Mouse (Mus musculus) spleen, adult 2 months (tissue): Measurements from ENCODE around the gene Alms1.
"Not testable (repeated sequence)": the region's sequence is repeated elsewhere in the genome, so short reads cannot be mapped to it uniquely, and the experiment has no call there.

Experiments
- CTCF ChIP-seq: fragments of 200-500 bp; IDR thresholded peaks from 2 replicates; pipeline ENCODE4 v1.5.1; 2011; ENCODE audit warnings: mild to moderate bottlenecking, inconsistent platforms; ENCODE audit not compliant: insufficient read depth, insufficient read length, insufficient replicate concordance; ENCODE audit errors: extremely low read depth
- POLR2A ChIP-seq: fragments of 200-500 bp; IDR thresholded peaks from 2 replicates; pipeline ENCODE4 v1.6.1; 2011; ENCODE audit warnings: low read depth, low read length, inconsistent platforms

DNA sequence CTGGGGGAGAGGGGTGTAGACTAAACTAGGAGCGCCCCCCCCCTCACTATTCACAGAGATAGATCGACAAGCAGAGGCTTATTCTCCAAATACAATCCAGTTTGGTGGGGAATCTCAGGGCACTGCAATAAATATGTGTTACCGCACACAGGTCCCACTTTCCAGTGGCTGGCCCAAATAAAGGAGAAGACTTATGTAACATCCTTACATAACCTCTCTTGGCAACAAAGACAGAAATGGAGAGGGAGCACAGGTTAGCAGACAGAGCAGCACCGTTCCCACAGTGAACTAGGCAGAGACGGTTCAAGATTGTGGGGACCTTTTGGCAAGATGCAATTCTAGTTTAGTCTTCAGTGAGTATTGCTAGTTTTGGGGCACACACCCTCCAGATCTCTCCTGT, 121.9 kb downstream of the Alms1 start:
- not testable (repeated sequence) for TF ChIP-seq POLR2A, CTCF
